Mouse (Mus musculus): ENCODE measurements at regions not wholly inside any gene's neighbourhood (a gene's known extent, or its start where the extent isn't known, plus 50 kb on each side); places are given as distances from the start of the nearest gene placed in this dataset.

- no peak for DNase-seq
Measured at GRCm38 (mm10) chr16:27507212-27507611, 118.5 kb downstream of the Ccdc50 start.

GRCm38 (mm10) chr16:27523527-27524121 is 135.0 kb downstream of the Ccdc50 start:
- peak; percentile 37 for DNase-seq

- DNase-seq = no peak
Measured at GRCm38 (mm10) chr16:27526669-27527068, 138.0 kb downstream of the Ccdc50 start.

GRCm38 (mm10) chr16:27530634-27531033 is 142.0 kb downstream of the Ccdc50 start:
- no peak for DNase-seq
